Mouse (Mus musculus): ENCODE results near the gene Adsl. TPM values are rescaled to one million over a fixed set of nuclear protein-coding genes. Genes with fewer than 3 reads are reported as not detected.

Adsl gene
- polyA plus RNA-seq, 1 experiment: 55.2 TPM

DNA sequence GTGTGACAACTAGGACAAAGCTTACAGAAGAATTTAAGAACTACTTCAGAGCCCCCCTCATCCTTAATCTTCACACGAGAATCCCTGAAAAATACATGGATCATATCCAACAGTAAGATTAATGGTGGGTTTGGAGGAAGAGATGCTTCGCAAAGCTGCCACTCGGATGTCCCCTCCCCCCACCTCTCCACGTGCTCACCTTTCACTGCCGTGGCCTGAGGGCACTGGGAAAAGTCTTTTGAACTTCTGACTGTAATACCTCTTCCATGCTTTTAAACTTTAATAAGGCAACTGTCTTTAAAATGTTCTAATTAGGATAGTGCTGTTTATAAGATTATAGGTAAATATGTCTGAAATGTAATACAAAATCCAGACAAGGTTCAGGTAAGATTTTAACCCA lies 26.0 kb downstream of the Adsl start:
- H3K4me3 ChIP-seq (replicated peaks; ENCODE audit: extremely low read depth, low read depth, low read length): no peak overlapping the region
- WGBS: 34% methylated on average over 5 of the region's 5 CpGs
- no peak for DNase-seq
- TF ChIP-seq POLR2A (IDR thresholded peaks at IDR 0.05; ENCODE audit: borderline replicate concordance, extremely low read depth, low read depth, low read length) (no peak), CTCF (IDR thresholded peaks at IDR 0.05; ENCODE audit: insufficient read depth, low read length) (no peak)
- peaks cover 4% of the 10 kb centered on the region for H3K4me1 ChIP-seq (ENCODE audit: control insufficient read depth, insufficient read depth, low read length)

DNA sequence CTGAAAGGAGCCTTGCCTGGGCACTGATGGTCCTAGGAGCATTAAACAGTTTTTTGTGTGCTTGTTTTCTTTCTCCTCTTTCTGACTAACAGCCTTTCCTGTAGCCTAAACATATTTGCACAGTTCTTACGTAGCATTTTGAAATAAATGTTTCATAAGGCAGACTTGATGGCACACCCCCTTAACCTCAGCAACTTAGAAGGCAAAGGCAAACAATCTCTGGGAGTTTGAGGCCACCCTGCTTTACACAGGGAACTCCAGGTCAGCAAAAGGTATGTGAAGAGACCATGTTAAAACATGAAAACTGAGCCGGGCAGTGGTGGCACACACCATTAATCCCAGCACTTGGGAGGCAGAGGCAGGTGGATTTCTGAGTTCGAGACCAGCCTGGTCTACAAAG lies 27.4 kb downstream of the Adsl start:
- 59% methylated on average over 3 of the region's 3 CpGs for WGBS
- no peak for TF ChIP-seq POLR2A (IDR thresholded peaks at IDR 0.05; ENCODE audit: borderline replicate concordance, extremely low read depth, low read depth, low read length)
- TF ChIP-seq CTCF (IDR thresholded peaks at IDR 0.05; ENCODE audit: insufficient read depth, low read length): no peak
- DNase-seq: no peak
- Histone ChIP-seq H3K4me3 (replicated peaks; ENCODE audit: extremely low read depth, low read depth, low read length) (no peak overlapping the region), H3K4me1 (ENCODE audit: control insufficient read depth, insufficient read depth, low read length) (peaks cover 10% of the 10 kb centered on the region)

- Histone ChIP-seq H3K4me3 (replicated peaks; ENCODE audit: extremely low read depth, low read depth, low read length) (peak within 1 kb of the TSS; percentile 91), H3K4me1 (ENCODE audit: control insufficient read depth, insufficient read depth, low read length) (peaks cover 10% of the 10 kb centered on the region)
- 1% methylated on average over 66 of the region's 67 CpGs for WGBS
- TF ChIP-seq POLR2A (IDR thresholded peaks at IDR 0.05; ENCODE audit: borderline replicate concordance, extremely low read depth, low read depth, low read length) (peak; percentile 80; the same call in 1 of the 2 replicates), CTCF (IDR thresholded peaks at IDR 0.05; ENCODE audit: insufficient read depth, low read length) (no peak)
- peak; percentile 87 for DNase-seq
Measured at GRCm38 (mm10) chr15:80977620-80978334, 29.5 kb downstream of the Adsl start, which contains the start of gene Sgsm3. Sgsm3 (plus strand) TSS chr15:80977765.

DNA sequence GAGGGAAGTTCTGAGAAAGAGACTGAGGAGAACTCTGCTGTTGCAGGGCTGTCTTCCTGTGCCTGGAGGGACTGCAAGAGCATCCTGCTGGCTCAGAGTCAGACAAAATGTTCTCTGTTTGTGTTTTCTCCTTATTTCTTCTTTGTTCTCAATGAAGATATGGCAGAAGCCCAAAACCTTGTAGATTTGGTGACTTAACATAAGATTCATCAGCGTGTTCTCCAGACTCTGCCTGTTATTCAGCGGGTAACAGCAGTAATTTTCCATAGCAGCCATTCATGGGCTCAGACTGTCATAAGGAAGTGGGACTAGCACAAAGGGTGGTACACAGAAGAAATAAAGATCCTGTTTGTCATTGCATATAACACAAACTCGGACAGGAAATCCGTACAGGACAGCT lies 31.3 kb downstream of the Adsl start:
- no peak for DNase-seq
- WGBS: 37% methylated on average over 4 of the region's 4 CpGs
- H3K4me3 ChIP-seq (replicated peaks; ENCODE audit: extremely low read depth, low read depth, low read length): peak overlapping the region; percentile 15
- TF ChIP-seq POLR2A (IDR thresholded peaks at IDR 0.05; ENCODE audit: borderline replicate concordance, extremely low read depth, low read depth, low read length) (no peak), CTCF (IDR thresholded peaks at IDR 0.05; ENCODE audit: insufficient read depth, low read length) (no peak)
- H3K4me1 ChIP-seq (ENCODE audit: control insufficient read depth, insufficient read depth, low read length): peaks cover 10% of the 10 kb centered on the region

- WGBS: 89% methylated on average over 4 of the region's 4 CpGs
- Histone ChIP-seq H3K4me3 (replicated peaks; ENCODE audit: extremely low read depth, low read depth, low read length) (no peak overlapping the region), H3K4me1 (ENCODE audit: control insufficient read depth, insufficient read depth, low read length) (peaks cover 10% of the 10 kb centered on the region)
- no peak for DNase-seq
- TF ChIP-seq POLR2A (IDR thresholded peaks at IDR 0.05; ENCODE audit: borderline replicate concordance, extremely low read depth, low read depth, low read length): no peak
- TF ChIP-seq CTCF (IDR thresholded peaks at IDR 0.05; ENCODE audit: insufficient read depth, low read length): no peak
Measured at GRCm38 (mm10) chr15:80981176-80981575, 32.9 kb downstream of the Adsl start.

DNA sequence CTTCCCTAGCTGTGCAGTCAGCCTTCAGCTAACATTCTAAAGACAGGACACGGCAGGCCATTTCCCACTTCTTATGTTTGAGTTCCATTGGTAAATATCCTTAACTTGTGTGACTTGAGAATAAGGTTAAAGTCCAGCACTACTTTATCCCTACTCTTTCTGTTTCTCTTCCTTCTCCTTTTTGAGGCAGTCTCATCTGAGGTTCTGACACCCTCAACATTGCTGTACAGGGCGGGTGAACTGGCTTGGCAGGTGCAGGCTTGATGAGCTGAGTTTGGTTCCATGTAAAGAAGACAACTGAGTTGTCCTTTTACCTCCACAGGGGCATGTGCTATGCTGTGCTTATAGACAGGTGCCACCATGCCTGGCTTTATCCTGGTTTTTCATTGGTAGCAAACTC lies 35.0 kb downstream of the Adsl start:
- TF ChIP-seq POLR2A (IDR thresholded peaks at IDR 0.05; ENCODE audit: borderline replicate concordance, extremely low read depth, low read depth, low read length): no peak
- TF ChIP-seq CTCF (IDR thresholded peaks at IDR 0.05; ENCODE audit: insufficient read depth, low read length): no peak
- Histone ChIP-seq H3K4me1 (ENCODE audit: control insufficient read depth, insufficient read depth, low read length) (peaks cover 10% of the 10 kb centered on the region), H3K4me3 (replicated peaks; ENCODE audit: extremely low read depth, low read depth, low read length) (no peak overlapping the region)
- no peak for DNase-seq
- 68% methylated on average over 2 of the region's 2 CpGs for WGBS

GRCm38 (mm10) chr15:80988331-80988730 lies 40.0 kb downstream of the Adsl start:
- no peak for DNase-seq
- TF ChIP-seq POLR2A (IDR thresholded peaks at IDR 0.05; ENCODE audit: borderline replicate concordance, extremely low read depth, low read depth, low read length) (no peak), CTCF (IDR thresholded peaks at IDR 0.05; ENCODE audit: insufficient read depth, low read length) (no peak)
- peaks cover 7% of the 10 kb centered on the region for H3K4me1 ChIP-seq (ENCODE audit: control insufficient read depth, insufficient read depth, low read length)
- 40% methylated on average over 1 of the region's 1 CpGs for WGBS
- H3K4me3 ChIP-seq (replicated peaks; ENCODE audit: extremely low read depth, low read depth, low read length): no peak overlapping the region

DNA sequence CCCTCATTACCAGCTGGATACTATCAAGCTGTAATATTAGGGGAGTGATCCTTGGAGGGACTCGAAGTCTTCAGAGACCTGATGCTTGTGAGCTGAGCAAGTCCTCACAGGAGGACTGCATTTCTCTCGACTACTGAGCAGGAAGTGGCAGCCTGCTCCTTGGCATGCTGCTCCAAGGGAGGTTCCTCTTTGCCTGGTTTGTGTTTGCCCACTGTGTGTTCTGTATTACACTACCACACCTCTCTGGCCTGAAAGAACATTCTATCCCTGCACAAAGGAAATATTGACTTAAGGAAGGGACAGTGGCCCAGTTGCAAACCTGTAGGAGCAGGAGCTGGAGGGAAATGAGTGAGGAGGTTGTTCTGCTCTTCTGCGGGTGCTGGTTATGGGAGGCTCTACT lies 41.4 kb downstream of the Adsl start:
- Histone ChIP-seq H3K4me3 (replicated peaks; ENCODE audit: extremely low read depth, low read depth, low read length) (no peak overlapping the region), H3K4me1 (ENCODE audit: control insufficient read depth, insufficient read depth, low read length) (peaks cover 7% of the 10 kb centered on the region; the same call in 1 of the 2 replicates)
- TF ChIP-seq POLR2A (IDR thresholded peaks at IDR 0.05; ENCODE audit: borderline replicate concordance, extremely low read depth, low read depth, low read length) (peak; percentile 56; the same call in 1 of the 2 replicates), CTCF (IDR thresholded peaks at IDR 0.05; ENCODE audit: insufficient read depth, low read length) (no peak)
- WGBS: 31% methylated on average over 3 of the region's 3 CpGs
- peak; percentile 56 for DNase-seq

GRCm38 (mm10) chr15:80994959-80995358 lies 46.7 kb downstream of the Adsl start:
- DNase-seq: no peak
- H3K4me3 ChIP-seq (replicated peaks; ENCODE audit: extremely low read depth, low read depth, low read length): no peak overlapping the region
- no peak for TF ChIP-seq CTCF (IDR thresholded peaks at IDR 0.05; ENCODE audit: insufficient read depth, low read length)
- no peak for TF ChIP-seq POLR2A (IDR thresholded peaks at IDR 0.05; ENCODE audit: borderline replicate concordance, extremely low read depth, low read depth, low read length)
- WGBS: 92% methylated on average over 5 of the region's 5 CpGs
- peaks cover 4% of the 10 kb centered on the region; the same call in 1 of the 2 replicates for H3K4me1 ChIP-seq (ENCODE audit: control insufficient read depth, insufficient read depth, low read length)

All from lung, adult 2 months (tissue).